Mouse (Mus musculus) intestine, postnatal 0 days (tissue): Measurements from ENCODE around the gene Tlx3. TPM values are rescaled to one million over a fixed set of nuclear protein-coding genes. Genes with fewer than 3 reads are reported as not detected.

Experiments
- ATAC-seq: fragments of 200-750 bp; cut with Nextera tagmentation; 2 replicates; pipeline ENCODE4 v1.8.0; 2017; ENCODE audit warnings: mild to moderate bottlenecking, moderate TSS enrichment, moderate library complexity
- H3K27ac ChIP-seq: fragments of 300-500 bp; sonication (generic); 2 replicates; pipeline ENCODE4 v1.5.1; 2014; ENCODE audit warnings: mild to moderate bottlenecking, low read depth, low read length, moderate library complexity
- H3K27me3 ChIP-seq: fragments of 300-500 bp; sonication (generic); replicated peaks from 2 replicates; pipeline ENCODE4 v1.6.1; 2014; ENCODE audit warnings: low read length, mixed read lengths; ENCODE audit not compliant: control insufficient read depth, insufficient read depth
- H3K36me3 ChIP-seq: fragments of 300-500 bp; sonication (generic); 2 replicates; pipeline ENCODE4 v1.6.1; 2014; ENCODE audit warnings: mild to moderate bottlenecking, moderate library complexity; ENCODE audit not compliant: control insufficient read depth, insufficient read depth
- H3K4me1 ChIP-seq: fragments of 300-500 bp; sonication (generic); replicated peaks from 2 replicates; pipeline ENCODE4 v1.6.1; 2014; ENCODE audit warnings: antibody characterized with exemption, low read length, mixed read lengths; ENCODE audit not compliant: control insufficient read depth, insufficient read depth
- H3K4me2 ChIP-seq: fragments of 300-500 bp; sonication (generic); replicated peaks from 2 replicates; pipeline ENCODE4 v1.6.1; 2014; ENCODE audit warnings: low read depth, mild to moderate bottlenecking, moderate library complexity
- H3K4me3 ChIP-seq: fragments of 300-500 bp; sonication (generic); 2 replicates; pipeline ENCODE4 v1.5.1; 2014; ENCODE audit warnings: low read depth, low read length
- H3K9ac ChIP-seq: fragments of 300-500 bp; sonication (generic); 2 replicates; pipeline ENCODE4 v1.6.1; 2014; ENCODE audit warnings: mild to moderate bottlenecking, low read depth, low read length
- H3K9me3 ChIP-seq: fragments of 300-500 bp; sonication (generic); 2 replicates; pipeline ENCODE4 v1.6.1; 2016; ENCODE audit warnings: mixed run types; ENCODE audit not compliant: control insufficient read depth
- CTCF ChIP-seq: sonication (generic); IDR thresholded peaks from 2 replicates; pipeline ENCODE4 v1.5.1; 2016; ENCODE audit warnings: low read depth, mild to moderate bottlenecking, control low read depth, antibody characterized with exemption, moderate library complexity
- WGBS: fragments of 180-500 bp; shearing (Covaris S2); extraction: QIAGEN DNeasy Blood & Tissue Kit; methylation state at CpG from one replicate; pipeline ENCODE4 v1.1.7; 2014; 5-methylcytosine and 5-hydroxymethylcytosine counted together
- polyA plus RNA-seq: library from polyadenylated mRNA; unstranded; fragments of >200 nt; fragmentation: Nextera tagmentation; extraction: Ambion mirVana; gene quantifications from 2 replicates; pipeline ENCODE4 v1.2.1, GENCODE M21; 2015

Gene Tlx3
- polyA plus RNA-seq, 1 experiment from 2014 or later: not detected

- H3K27ac ChIP-seq: no peak overlapping the region
- no peak overlapping the region for H3K4me2 ChIP-seq
- no peaks in the 10 kb centered on the region for H3K27me3 ChIP-seq
- WGBS: 62% methylated on average over 11 of the region's 11 CpGs
- no peaks in the 10 kb centered on the region for H3K9me3 ChIP-seq
- H3K4me3 ChIP-seq: no peak overlapping the region
- H3K36me3 ChIP-seq: no peaks in the 10 kb centered on the region
- H3K4me1 ChIP-seq: no peaks in the 10 kb centered on the region
- ATAC-seq: no peak
- TF ChIP-seq CTCF: no peak
- H3K9ac ChIP-seq: no peak overlapping the region
Observed at GRCm38 (mm10) chr11:33221566-33222365, 18.4 kb upstream of the Tlx3 start.

GRCm38 (mm10) chr11:33220763-33221162, 17.4 kb upstream of the Tlx3 start:
- ATAC-seq: no peak
- no peaks in the 10 kb centered on the region for H3K27me3 ChIP-seq
- no peak for TF ChIP-seq CTCF
- H3K9me3 ChIP-seq: no peaks in the 10 kb centered on the region
- no peaks in the 10 kb centered on the region for H3K4me1 ChIP-seq
- no peak overlapping the region for H3K27ac ChIP-seq
- no peak overlapping the region for H3K4me3 ChIP-seq
- no peaks in the 10 kb centered on the region for H3K36me3 ChIP-seq
- no peak overlapping the region for H3K4me2 ChIP-seq
- WGBS: 82% methylated on average over 7 of the region's 7 CpGs
- H3K9ac ChIP-seq: no peak overlapping the region

- H3K4me2 ChIP-seq: no peak overlapping the region
- no peak overlapping the region for H3K9ac ChIP-seq
- no peaks in the 10 kb centered on the region for H3K27me3 ChIP-seq
- ATAC-seq: no peak
- no peaks in the 10 kb centered on the region for H3K4me1 ChIP-seq
- H3K4me3 ChIP-seq: no peak overlapping the region
- no peak overlapping the region for H3K27ac ChIP-seq
- H3K9me3 ChIP-seq: no peaks in the 10 kb centered on the region
- 65% methylated on average over 8 of the region's 8 CpGs for WGBS
- TF ChIP-seq CTCF: no peak
- no peaks in the 10 kb centered on the region for H3K36me3 ChIP-seq
Observed at GRCm38 (mm10) chr11:33217384-33218079, 14.1 kb upstream of the Tlx3 start.

GRCm38 (mm10) chr11:33207411-33207810, 4.0 kb upstream of the Tlx3 start:
- Histone ChIP-seq H3K9me3 (no peaks in the 10 kb centered on the region), H3K4me2 (no peak overlapping the region), H3K4me1 (no peaks in the 10 kb centered on the region), H3K36me3 (no peaks in the 10 kb centered on the region; the same call in 1 of the 2 replicates), H3K27ac (no peak overlapping the region), H3K9ac (no peak overlapping the region), H3K4me3 (no peak overlapping the region), H3K27me3 (peaks cover 51% of the 10 kb centered on the region)
- 74% methylated on average over 2 of the region's 2 CpGs for WGBS
- no peak for ATAC-seq
- no peak for TF ChIP-seq CTCF

- H3K4me3 ChIP-seq: no peak overlapping the region
- no peak overlapping the region for H3K27ac ChIP-seq
- H3K27me3 ChIP-seq: peaks cover 76% of the 10 kb centered on the region
- no peak for ATAC-seq
- no peaks in the 10 kb centered on the region for H3K9me3 ChIP-seq
- no peak overlapping the region for H3K9ac ChIP-seq
- H3K4me1 ChIP-seq: peaks cover 5% of the 10 kb centered on the region; the same call in 1 of the 2 replicates
- 12% methylated on average over 3 of the region's 3 CpGs for WGBS
- no peak for TF ChIP-seq CTCF
- H3K4me2 ChIP-seq: no peak overlapping the region
- H3K36me3 ChIP-seq: no peaks in the 10 kb centered on the region; the same call in 1 of the 2 replicates
Observed at GRCm38 (mm10) chr11:33204966-33205365, 1.6 kb upstream of the Tlx3 start.

- peaks cover 5% of the 10 kb centered on the region; the same call in 1 of the 2 replicates for H3K4me1 ChIP-seq
- H3K36me3 ChIP-seq: no peaks in the 10 kb centered on the region; the same call in 1 of the 2 replicates
- 2% methylated on average over 18 of the region's 18 CpGs for WGBS
- no peak overlapping the region for H3K4me3 ChIP-seq
- peaks cover 81% of the 10 kb centered on the region for H3K27me3 ChIP-seq
- no peak overlapping the region for H3K9ac ChIP-seq
- H3K4me2 ChIP-seq: no peak overlapping the region
- H3K27ac ChIP-seq: no peak overlapping the region
- ATAC-seq: no peak
- H3K9me3 ChIP-seq: no peaks in the 10 kb centered on the region
- TF ChIP-seq CTCF: no peak
Observed at GRCm38 (mm10) chr11:33204329-33204705, 928 bp upstream of the Tlx3 start.
